18 mouse cellular contexts compared by ENCODE assay signal in genomic region chr5:103384021-103384420, GRCm38 (mm10).
"Had no signal": no experiment of that assay in that cellular context is flagged by ENCODE, and none has a peak within 500 bp of the region (broad histone marks: within the 10 kb centered on the region; RNA-seq: fewer than 3 reads in every experiment).

No protein-coding gene starts in this region.

- H3K4me2 ChIP-seq: liver, embryonic 12.5 days; midbrain, embryonic 13.5 days; neural tube, embryonic 13.5 days; neural tube, embryonic 15.5 days had no signal

- ATAC-seq: liver, embryonic 12.5 days; midbrain, embryonic 13.5 days; midbrain, embryonic 16.5 days had no signal

- H3K27me3 ChIP-seq: midbrain, embryonic 13.5 days; neural tube, embryonic 13.5 days; neural tube, embryonic 15.5 days had no signal

- H3K36me3 ChIP-seq: liver, embryonic 12.5 days; midbrain, embryonic 10.5 days; midbrain, embryonic 13.5 days; neural tube, embryonic 13.5 days; neural tube, embryonic 15.5 days had no signal

- H3K9me3 ChIP-seq: liver, embryonic 12.5 days; midbrain, embryonic 10.5 days; midbrain, embryonic 13.5 days; neural tube, embryonic 15.5 days had no signal

- DNase-seq: lung, adult 18-20 months; lung, postnatal 4 days; retina, postnatal 1 day; right cerebral cortex, adult 18-20 months; right cerebral cortex, postnatal 25 days; right cerebral cortex, postnatal 4 days; spleen, adult 18-20 months; thymus, adult 18-20 months; thymus, postnatal 14 days; thymus, postnatal 4 days had no signal

- H3K4me3 ChIP-seq: liver, embryonic 12.5 days; midbrain, embryonic 10.5 days; midbrain, embryonic 13.5 days; myocyte; neural tube, embryonic 13.5 days; neural tube, embryonic 15.5 days had no signal

- H3K27ac ChIP-seq: liver, embryonic 12.5 days; liver, embryonic 14.5 days; midbrain, embryonic 10.5 days; midbrain, embryonic 13.5 days; neural tube, embryonic 13.5 days; neural tube, embryonic 15.5 days had no signal

- H3K9ac ChIP-seq: liver, embryonic 12.5 days; liver, embryonic 14.5 days; midbrain, embryonic 13.5 days; neural tube, embryonic 13.5 days; neural tube, embryonic 15.5 days had no signal
